Mouse (Mus musculus) liver, embryonic 14.5 days (tissue): ENCODE data around the gene Smim24. TPM values are rescaled to one million over a fixed set of nuclear protein-coding genes. Genes with fewer than 3 reads are reported as not detected.

Experiments
- ATAC-seq: fragments of 200-750 bp; cut with Nextera tagmentation; 2 replicates; pipeline ENCODE4 v1.8.0; 2017; ENCODE audit warnings: moderate number of reproducible peaks, mild to moderate bottlenecking, moderate library complexity; ENCODE audit not compliant: insufficient read depth
- DNase-seq, 3 experiments: peaks; one replicate each; pipeline ENCODE4 v3.0.0-alpha.2; 2012 to 2013; ENCODE audit warnings: low read depth in 3 of 3, low spot score in 3 of 3
- H3K27ac ChIP-seq: fragments of 300-500 bp; sonication (generic); 2 replicates; pipeline ENCODE4 v1.5.1; 2014; ENCODE audit warnings: moderate library complexity, mild to moderate bottlenecking, control low read depth, inconsistent platforms
- H3K27me3 ChIP-seq: fragments of 300-500 bp; sonication (generic); 2 replicates; pipeline ENCODE4 v1.6.1; 2014; ENCODE audit warnings: mild to moderate bottlenecking, low read length, moderate library complexity; ENCODE audit not compliant: control insufficient read depth, insufficient read depth
- H3K36me3 ChIP-seq: fragments of 300-500 bp; sonication (generic); replicated peaks from 2 replicates; pipeline ENCODE4 v1.6.1; 2014; ENCODE audit warnings: low read depth; ENCODE audit not compliant: control insufficient read depth, insufficient read depth
- H3K4me1 ChIP-seq, 2 experiments: fragments of 200-500 bp in 1 of 2; fragments of 300-500 bp in 1 of 2; sonication (generic) in 1 of 2; replicated peaks; 2 replicates each; pipeline ENCODE4 v1.6.1; 2012 to 2014; ENCODE audit warnings: antibody characterized with exemption in 1 of 2, inconsistent platforms in 1 of 2, low read length in 1 of 2; ENCODE audit not compliant: control insufficient read depth in 2 of 2, insufficient read depth in 2 of 2
- H3K4me2 ChIP-seq: fragments of 300-500 bp; sonication (generic); 2 replicates; pipeline ENCODE4 v1.6.1; 2014; ENCODE audit warnings: low read depth, mild to moderate bottlenecking, control low read depth, moderate library complexity
- H3K4me3 ChIP-seq, 2 experiments: fragments of 200-500 bp in 1 of 2; fragments of 300-500 bp in 1 of 2; sonication (generic) in 1 of 2; 2 replicates each; pipeline ENCODE4 v1.5.1; 2012 to 2014; ENCODE audit warnings: low read depth in 2 of 2, low read length in 2 of 2, mild to moderate bottlenecking in 2 of 2, control low read depth in 1 of 2, inconsistent platforms in 1 of 2, moderate library complexity in 1 of 2; ENCODE audit not compliant: insufficient read depth in 1 of 2
- H3K9ac ChIP-seq: fragments of 300-500 bp; sonication (generic); replicated peaks from 2 replicates; pipeline ENCODE4 v1.6.1; 2014; ENCODE audit warnings: mild to moderate bottlenecking, control low read depth, moderate library complexity
- H3K9me3 ChIP-seq: fragments of 300-500 bp; sonication (generic); 2 replicates; pipeline ENCODE4 v1.6.1; 2016; ENCODE audit warnings: low read length, mixed read lengths; ENCODE audit not compliant: control insufficient read depth
- CTCF ChIP-seq: IDR thresholded peaks from 2 replicates; pipeline ENCODE4 v1.5.1; 2016; ENCODE audit warnings: antibody characterized with exemption, low read depth, control low read depth
- EP300 ChIP-seq: IDR thresholded peaks from 2 replicates; pipeline ENCODE4 v1.6.1; 2016; ENCODE audit warnings: antibody characterized with exemption, low read depth
- WGBS: fragments of 180-500 bp; shearing (Covaris S2); extraction: QIAGEN DNeasy Blood & Tissue Kit; methylation state at CpG from one replicate; pipeline ENCODE4 v1.1.7; 2014; ENCODE audit not compliant: insufficient replicate concordance; 5-methylcytosine and 5-hydroxymethylcytosine counted together
- microRNA-seq: library from miRNA; unstranded; fragments of <30 nt; microRNA quantifications from one replicate; pipeline ENCODE4, GENCODE M21; 2016
- polyA plus RNA-seq, 2 experiments: library from polyadenylated mRNA; depleted of rRNA in 1 of 2; stranded (reverse) in 1 of 2; unstranded in 1 of 2; fragments of >200 nt; fragmentation: Nextera tagmentation in 1 of 2; extraction: Ambion mirVana in 1 of 2; gene quantifications; 2 replicates each; pipeline versions ENCODE4 v1.2.1 to v1.2.3; 2012 to 2014

Smim24 gene
- polyA plus RNA-seq, 2 experiments, result 1.7 to 1.9 TPM

DNA sequence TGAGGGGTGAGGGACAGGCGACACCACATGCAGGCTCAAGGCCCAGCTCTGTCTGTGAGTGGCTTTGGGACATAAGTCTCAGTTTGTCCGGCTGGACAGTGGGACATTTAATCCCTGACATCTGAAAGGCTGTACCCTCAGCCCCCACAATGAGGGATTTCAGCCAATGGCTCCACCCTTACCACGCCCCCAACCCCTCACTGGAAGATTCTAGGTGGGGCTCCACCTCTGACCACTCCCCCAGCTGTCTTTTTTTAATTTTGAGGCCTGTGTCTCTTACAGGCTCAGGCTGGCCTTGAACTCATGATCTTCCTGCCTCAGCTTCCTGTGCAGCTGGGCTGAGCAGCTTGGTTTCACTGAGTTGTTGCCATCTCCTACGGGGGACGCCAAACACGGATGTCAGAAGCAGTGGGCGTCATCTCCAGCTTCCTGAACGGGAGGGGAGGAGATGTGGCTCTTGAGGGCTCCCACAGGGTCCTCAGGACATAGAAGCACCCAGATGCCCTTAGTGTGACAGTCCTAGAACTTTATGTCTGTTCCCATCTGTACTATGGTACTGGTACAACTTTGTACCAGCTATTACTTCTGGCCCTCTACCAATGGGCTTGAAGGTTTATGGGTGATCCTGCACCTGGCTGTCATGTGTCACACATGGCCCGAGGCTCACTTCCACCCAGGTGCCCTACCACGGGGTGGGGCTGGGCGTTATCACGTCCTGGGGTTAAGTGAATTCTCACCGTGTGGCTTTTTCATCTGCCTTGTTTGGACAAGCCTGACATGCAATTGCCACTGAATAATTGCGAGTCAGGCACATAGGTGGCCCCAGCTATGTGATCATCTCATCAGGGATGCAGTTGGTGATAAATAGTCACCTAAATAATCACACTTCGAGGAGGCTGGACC, 41.8 kb downstream of the Smim24 start:
- TF ChIP-seq CTCF (no peak), EP300 (no peak)
- H3K4me3 ChIP-seq, result no peak overlapping the region
- H3K4me1 ChIP-seq, result peaks cover 4 to 6% of the 10 kb centered on the region in 2 experiments
- no peak overlapping the region for H3K9ac ChIP-seq
- no peaks in the 10 kb centered on the region for H3K9me3 ChIP-seq
- peaks cover 12% of the 10 kb centered on the region for H3K27me3 ChIP-seq
- H3K4me2 ChIP-seq, result no peak overlapping the region
- no peaks in the 10 kb centered on the region for H3K36me3 ChIP-seq
- ATAC-seq, result no peak
- DNase-seq, result no peak
- no peak overlapping the region for H3K27ac ChIP-seq
- 37% methylated on average over 15 of the region's 15 CpGs for WGBS

DNA sequence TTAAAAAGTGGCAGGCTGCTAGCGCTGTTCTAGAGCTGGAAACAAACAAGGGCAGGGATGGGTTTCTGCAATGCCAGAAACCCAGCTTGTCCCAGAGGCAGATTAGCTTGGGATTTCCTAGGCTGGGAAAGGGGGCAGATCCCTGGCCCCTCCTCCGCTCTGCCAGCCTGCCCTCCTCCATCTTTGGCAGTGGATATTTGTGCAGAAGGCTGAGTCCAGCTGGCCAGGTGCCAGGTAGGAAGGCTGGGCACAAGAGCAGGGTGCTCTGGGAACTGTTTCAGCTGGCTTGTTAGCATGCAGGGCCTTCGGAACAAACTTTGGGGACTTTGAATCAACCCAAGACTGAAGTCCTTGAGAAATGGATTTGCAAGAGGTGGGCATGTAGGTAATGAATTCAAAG, 42.6 kb downstream of the Smim24 start:
- DNase-seq (no peak), ATAC-seq (no peak)
- H3K4me2 ChIP-seq, result no peak overlapping the region
- H3K9ac ChIP-seq, result no peak overlapping the region
- no peaks in the 10 kb centered on the region for H3K36me3 ChIP-seq
- TF ChIP-seq CTCF (no peak), EP300 (no peak)
- peaks cover 12% of the 10 kb centered on the region for H3K27me3 ChIP-seq
- peaks cover 4 to 6% of the 10 kb centered on the region in 2 experiments for H3K4me1 ChIP-seq
- H3K27ac ChIP-seq, result no peak overlapping the region
- H3K9me3 ChIP-seq, result no peaks in the 10 kb centered on the region
- H3K4me3 ChIP-seq, result no peak overlapping the region
- WGBS, result 69% methylated on average over 3 of the region's 3 CpGs

DNA sequence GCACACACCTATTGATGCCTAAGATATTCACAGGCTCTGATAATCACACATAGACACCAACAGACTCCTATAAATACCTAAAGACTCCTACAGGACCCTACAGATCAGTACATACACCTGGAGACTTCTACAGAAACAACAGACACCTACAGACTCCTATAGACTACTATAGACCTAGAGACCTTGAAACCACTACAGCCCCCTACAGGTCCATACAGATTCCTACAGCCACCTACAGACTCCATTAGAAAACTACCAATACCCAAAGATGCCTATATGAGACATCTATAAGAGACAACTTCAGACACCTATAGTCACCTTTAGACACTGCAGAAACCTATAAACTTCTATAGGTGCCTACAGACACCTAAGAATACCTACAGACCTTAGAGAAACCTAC, 48.2 kb downstream of the Smim24 start:
- Histone ChIP-seq H3K27ac (no peak overlapping the region), H3K27me3 (no peaks in the 10 kb centered on the region; the same call in 1 of the 2 replicates), H3K9ac (no peak overlapping the region), H3K4me2 (no peak overlapping the region), H3K4me1 (no peaks in the 10 kb centered on the region), H3K4me3 (no peak overlapping the region), H3K36me3 (no peaks in the 10 kb centered on the region), H3K9me3 (no peaks in the 10 kb centered on the region)
- TF ChIP-seq CTCF (no peak), EP300 (no peak)
- DNase-seq, result no peak
- ATAC-seq, result no peak

Small RNA genes lying within 50 kb of the gene (microRNA-seq; reads per million reads assigned to microRNA genes)
- gene Mir1191b (not detected), gene Mir6913 (not detected)

Other genes with a start within 250 kb of the Smim24 start
Only the 30 nearest of the 34 such genes appear.
- gene Dapk3, start 210.0 kb upstream of the Smim24 start, polyA plus RNA-seq (2012; rRNA removed), result 16.6 and 17.6 TPM in 2 replicates
- gene Dapk3, start 210.0 kb upstream of the Smim24 start, polyA plus RNA-seq (2014; fragmentation: Nextera tagmentation; extraction: Ambion mirVana), result 13.0 and 16.5 TPM in 2 replicates
- not detected in 2 replicates for gene 4930442H23Rik, start 209.2 kb upstream of the Smim24 start, polyA plus RNA-seq (2012; rRNA removed)
- not detected in 2 replicates for gene 4930442H23Rik, start 209.2 kb upstream of the Smim24 start, polyA plus RNA-seq (2014; fragmentation: Nextera tagmentation; extraction: Ambion mirVana)
- gene Nmrk2, start 191.0 kb upstream of the Smim24 start, polyA plus RNA-seq (2012; rRNA removed), result not detected in 2 replicates
- gene Nmrk2, start 191.0 kb upstream of the Smim24 start, polyA plus RNA-seq (2014; fragmentation: Nextera tagmentation; extraction: Ambion mirVana), result not detected in 2 replicates
- 0.01 and 0.14 TPM in 2 replicates for gene Atcay, start 162.2 kb upstream of the Smim24 start, polyA plus RNA-seq (2012; rRNA removed)
- not detected in 2 replicates for gene Atcay, start 162.2 kb upstream of the Smim24 start, polyA plus RNA-seq (2014; fragmentation: Nextera tagmentation; extraction: Ambion mirVana)
- gene Zfr2, start 159.9 kb upstream of the Smim24 start, polyA plus RNA-seq (2012; rRNA removed), result 0.39 and 0.46 TPM in 2 replicates
- gene Zfr2, start 159.9 kb upstream of the Smim24 start, polyA plus RNA-seq (2014; fragmentation: Nextera tagmentation; extraction: Ambion mirVana), result 0.21 and 0.38 TPM in 2 replicates
- 0.74 and 1.1 TPM in 2 replicates for gene Matk, start 140.1 kb upstream of the Smim24 start, polyA plus RNA-seq (2012; rRNA removed)
- gene Matk, start 140.1 kb upstream of the Smim24 start, polyA plus RNA-seq (2014; fragmentation: Nextera tagmentation; extraction: Ambion mirVana), result 1.3 and 1.6 TPM in 2 replicates
- 42.8 and 49.9 TPM in 2 replicates for gene Mrpl54, start 126.1 kb upstream of the Smim24 start, polyA plus RNA-seq (2012; rRNA removed)
- 113 and 120 TPM in 2 replicates for gene Mrpl54, start 126.1 kb upstream of the Smim24 start, polyA plus RNA-seq (2014; fragmentation: Nextera tagmentation; extraction: Ambion mirVana)
- gene Apba3, start 126.1 kb upstream of the Smim24 start, polyA plus RNA-seq (2012; rRNA removed), result 14.3 and 14.6 TPM in 2 replicates
- 15.7 and 16.1 TPM in 2 replicates for gene Apba3, start 126.1 kb upstream of the Smim24 start, polyA plus RNA-seq (2014; fragmentation: Nextera tagmentation; extraction: Ambion mirVana)
- 0.38 and 0.40 TPM in 2 replicates for gene Tjp3, start 101.5 kb upstream of the Smim24 start, polyA plus RNA-seq (2012; rRNA removed)
- 0.20 and 0.37 TPM in 2 replicates for gene Tjp3, start 101.5 kb upstream of the Smim24 start, polyA plus RNA-seq (2014; fragmentation: Nextera tagmentation; extraction: Ambion mirVana)
- gene Pip5k1c, start 100.1 kb upstream of the Smim24 start, polyA plus RNA-seq (2012; rRNA removed), result 12.8 and 13.1 TPM in 2 replicates
- 10.5 and 12.5 TPM in 2 replicates for gene Pip5k1c, start 100.1 kb upstream of the Smim24 start, polyA plus RNA-seq (2014; fragmentation: Nextera tagmentation; extraction: Ambion mirVana)
- gene Cactin, start 71.9 kb upstream of the Smim24 start, polyA plus RNA-seq (2012; rRNA removed), result 20.8 and 24.3 TPM in 2 replicates
- 12.1 and 16.6 TPM in 2 replicates for gene Cactin, start 71.9 kb upstream of the Smim24 start, polyA plus RNA-seq (2014; fragmentation: Nextera tagmentation; extraction: Ambion mirVana)
- 2.4 and 3.1 TPM in 2 replicates for gene Tbxa2r, start 64.3 kb upstream of the Smim24 start, polyA plus RNA-seq (2012; rRNA removed)
- 1.9 and 3.3 TPM in 2 replicates for gene Tbxa2r, start 64.3 kb upstream of the Smim24 start, polyA plus RNA-seq (2014; fragmentation: Nextera tagmentation; extraction: Ambion mirVana)
- 0.01 TPM in 2 replicates for gene Gipc3, start 49.8 kb upstream of the Smim24 start, polyA plus RNA-seq (2012; rRNA removed)
- not detected in 2 replicates for gene Gipc3, start 49.8 kb upstream of the Smim24 start, polyA plus RNA-seq (2014; fragmentation: Nextera tagmentation; extraction: Ambion mirVana)
- gene Hmg20b, start 42.6 kb upstream of the Smim24 start, polyA plus RNA-seq (2012; rRNA removed), result 20.6 and 24.9 TPM in 2 replicates
- gene Hmg20b, start 42.6 kb upstream of the Smim24 start, polyA plus RNA-seq (2014; fragmentation: Nextera tagmentation; extraction: Ambion mirVana), result 20.3 and 23.7 TPM in 2 replicates
- 8.4 and 9.3 TPM in 2 replicates for gene Mfsd12, start 35.6 kb upstream of the Smim24 start, polyA plus RNA-seq (2012; rRNA removed)
- 6.1 and 8.3 TPM in 2 replicates for gene Mfsd12, start 35.6 kb upstream of the Smim24 start, polyA plus RNA-seq (2014; fragmentation: Nextera tagmentation; extraction: Ambion mirVana)
- gene 4930404N11Rik, start 27.2 kb upstream of the Smim24 start, polyA plus RNA-seq (2012; rRNA removed), result 0.55 and 0.78 TPM in 2 replicates
- gene 4930404N11Rik, start 27.2 kb upstream of the Smim24 start, polyA plus RNA-seq (2014; fragmentation: Nextera tagmentation; extraction: Ambion mirVana), result 0.44 and 0.60 TPM in 2 replicates
- gene Fzr1, start 14.5 kb upstream of the Smim24 start, polyA plus RNA-seq (2012; rRNA removed), result 73.1 and 86.2 TPM in 2 replicates
- 80.5 and 85.2 TPM in 2 replicates for gene Fzr1, start 14.5 kb upstream of the Smim24 start, polyA plus RNA-seq (2014; fragmentation: Nextera tagmentation; extraction: Ambion mirVana)
- gene Dohh, start 8.6 kb upstream of the Smim24 start, polyA plus RNA-seq (2012; rRNA removed), result 29.8 and 32.2 TPM in 2 replicates
- 35.0 and 39.7 TPM in 2 replicates for gene Dohh, start 8.6 kb upstream of the Smim24 start, polyA plus RNA-seq (2014; fragmentation: Nextera tagmentation; extraction: Ambion mirVana)
- gene Gm48551, start 8.6 kb upstream of the Smim24 start, polyA plus RNA-seq (2012; rRNA removed), result 1.0 and 1.7 TPM in 2 replicates
- 0.37 and 0.47 TPM in 2 replicates for gene Gm48551, start 8.6 kb upstream of the Smim24 start, polyA plus RNA-seq (2014; fragmentation: Nextera tagmentation; extraction: Ambion mirVana)
- gene Gm48552, start 4.0 kb upstream of the Smim24 start, polyA plus RNA-seq (2012; rRNA removed), result 0.78 and 0.90 TPM in 2 replicates
- gene Gm48552, start 4.0 kb upstream of the Smim24 start, polyA plus RNA-seq (2014; fragmentation: Nextera tagmentation; extraction: Ambion mirVana), result 0.21 and 0.36 TPM in 2 replicates
- 1.2 and 1.3 TPM in 2 replicates for gene Nfic, start 62.6 kb downstream of the Smim24 start, polyA plus RNA-seq (2012; rRNA removed)
- 4.6 and 7.3 TPM in 2 replicates for gene Nfic, start 62.6 kb downstream of the Smim24 start, polyA plus RNA-seq (2014; fragmentation: Nextera tagmentation; extraction: Ambion mirVana)
- gene Celf5, start 89.7 kb downstream of the Smim24 start, polyA plus RNA-seq (2012; rRNA removed), result 0.02 and 0.32 TPM in 2 replicates
- not detected in 2 replicates for gene Celf5, start 89.7 kb downstream of the Smim24 start, polyA plus RNA-seq (2014; fragmentation: Nextera tagmentation; extraction: Ambion mirVana)
- gene Ncln, start 103.3 kb downstream of the Smim24 start, polyA plus RNA-seq (2012; rRNA removed), result 55.7 and 71.3 TPM in 2 replicates
- 23.7 and 29.4 TPM in 2 replicates for gene Ncln, start 103.3 kb downstream of the Smim24 start, polyA plus RNA-seq (2014; fragmentation: Nextera tagmentation; extraction: Ambion mirVana)
- 1.5 and 1.8 TPM in 2 replicates for gene S1pr4, start 107.1 kb downstream of the Smim24 start, polyA plus RNA-seq (2012; rRNA removed)
- 1.4 and 1.5 TPM in 2 replicates for gene S1pr4, start 107.1 kb downstream of the Smim24 start, polyA plus RNA-seq (2014; fragmentation: Nextera tagmentation; extraction: Ambion mirVana)
- 4.2 and 4.6 TPM in 2 replicates for gene Gna15, start 131.2 kb downstream of the Smim24 start, polyA plus RNA-seq (2012; rRNA removed)
- 3.2 and 4.7 TPM in 2 replicates for gene Gna15, start 131.2 kb downstream of the Smim24 start, polyA plus RNA-seq (2014; fragmentation: Nextera tagmentation; extraction: Ambion mirVana)
- 14.8 and 17.0 TPM in 2 replicates for gene Gna11, start 152.1 kb downstream of the Smim24 start, polyA plus RNA-seq (2012; rRNA removed)
- gene Gna11, start 152.1 kb downstream of the Smim24 start, polyA plus RNA-seq (2014; fragmentation: Nextera tagmentation; extraction: Ambion mirVana), result 17.3 and 17.4 TPM in 2 replicates
- 113 and 134 TPM in 2 replicates for gene Aes, start 166.4 kb downstream of the Smim24 start, polyA plus RNA-seq (2012; rRNA removed)
- 139 and 156 TPM in 2 replicates for gene Aes, start 166.4 kb downstream of the Smim24 start, polyA plus RNA-seq (2014; fragmentation: Nextera tagmentation; extraction: Ambion mirVana)
- gene Tle2, start 181.5 kb downstream of the Smim24 start, polyA plus RNA-seq (2012; rRNA removed), result 5.2 and 6.5 TPM in 2 replicates
- gene Tle2, start 181.5 kb downstream of the Smim24 start, polyA plus RNA-seq (2014; fragmentation: Nextera tagmentation; extraction: Ambion mirVana), result 0.82 and 0.90 TPM in 2 replicates
- gene Tle6, start 208.0 kb downstream of the Smim24 start, polyA plus RNA-seq (2012; rRNA removed), result 4.5 and 4.8 TPM in 2 replicates
- gene Tle6, start 208.0 kb downstream of the Smim24 start, polyA plus RNA-seq (2014; fragmentation: Nextera tagmentation; extraction: Ambion mirVana), result 5.6 and 5.8 TPM in 2 replicates
- 2.3 and 2.4 TPM in 2 replicates for gene BC025920, start 213.2 kb downstream of the Smim24 start, polyA plus RNA-seq (2012; rRNA removed)
- gene BC025920, start 213.2 kb downstream of the Smim24 start, polyA plus RNA-seq (2014; fragmentation: Nextera tagmentation; extraction: Ambion mirVana), result 0.11 and 0.34 TPM in 2 replicates